Mouse (Mus musculus) stomach, postnatal 0 days (tissue): ENCODE data around the gene Mknk2.

ENCODE experiments used
- CTCF ChIP-seq: IDR thresholded peaks from 2 replicates; pipeline ENCODE4 v1.5.1; 2016; ENCODE audit warnings: antibody characterized with exemption, low read depth, mild to moderate bottlenecking, moderate library complexity
- EP300 ChIP-seq: optimal IDR thresholded peaks from 2 replicates; pipeline ENCODE3; 2016; ENCODE audit warnings: antibody characterized with exemption

DNA sequence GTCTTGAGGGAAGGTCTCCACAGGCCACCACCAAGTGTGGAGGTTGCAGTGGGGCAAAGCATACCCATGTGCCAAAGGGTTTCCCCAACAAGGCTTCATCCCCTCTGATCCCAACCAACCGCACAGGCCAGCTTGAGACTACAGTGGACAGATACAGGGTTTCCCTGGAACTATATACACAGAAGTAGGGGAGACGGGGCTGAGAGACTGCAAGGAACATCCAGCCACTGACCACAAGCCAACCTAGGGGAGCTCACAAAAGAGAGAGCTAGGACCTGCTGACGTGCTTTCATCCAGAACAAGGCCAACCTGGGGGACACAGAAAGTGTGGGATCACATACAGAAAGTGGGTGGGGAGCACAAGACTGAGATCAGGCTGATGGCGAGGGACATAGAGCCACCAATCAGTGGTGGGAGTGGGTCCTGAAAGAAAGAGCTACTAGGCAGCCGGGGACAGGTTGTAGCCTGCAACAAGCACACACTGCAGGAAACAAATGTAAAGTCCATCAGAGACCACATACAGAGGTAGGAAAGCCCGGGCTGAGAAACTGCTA, 3.0 kb downstream of the Mknk2 start:
- TF ChIP-seq CTCF (no peak), EP300 (no peak)
